Mouse (Mus musculus): Measurements from ENCODE around the gene Kcnf1. TPM values are rescaled to one million over a fixed set of nuclear protein-coding genes. Genes with fewer than 3 reads are reported as not detected.
A peak's percentile ranks its signal among the peaks of the same experiment; 100 is the strongest.

Kcnf1 gene
- polyA plus RNA-seq (2017; shearing (Covaris generic)), result 1 to 10 TPM in 1 of 2 experiments, under 1 TPM in 1; 0.57 to 1.2 TPM

DNA sequence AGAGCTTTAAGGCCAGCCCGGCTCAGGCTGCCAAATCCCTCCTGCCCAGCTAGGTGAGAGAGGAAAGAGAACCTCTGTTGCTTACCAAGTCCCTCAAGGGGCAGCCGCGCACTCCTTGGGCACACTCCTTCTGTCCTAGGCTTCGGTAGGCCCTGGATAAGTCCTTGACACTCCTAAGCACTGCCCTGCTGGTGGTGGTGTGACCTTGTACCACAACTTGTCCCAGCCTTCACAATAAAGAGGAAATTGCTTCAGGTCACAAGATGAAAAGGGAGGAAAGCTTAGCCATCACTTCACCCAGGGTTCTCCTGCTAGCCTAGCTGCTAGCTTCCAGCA, at the start of gene Kcnf1:
Gene Kcnf1, minus strand, starts transcription at position 132 of the 336 bp plus-strand sequence.
- ATAC-seq, result peak; percentile 13

- no peak for ATAC-seq
These were observed 48.3 kb upstream of the Kcnf1 start for GRCm38 (mm10) chr12:17225012-17225411.

GRCm38 (mm10) chr12:17223050-17223449, 46.4 kb upstream of the Kcnf1 start:
- no peak for ATAC-seq

GRCm38 (mm10) chr12:17221891-17222428, 45.3 kb upstream of the Kcnf1 start:
- no peak for ATAC-seq

GRCm38 (mm10) chr12:17220631-17221030, 43.9 kb upstream of the Kcnf1 start:
- ATAC-seq, result no peak

- ATAC-seq, result no peak
These were observed 42.4 kb upstream of the Kcnf1 start for GRCm38 (mm10) chr12:17219107-17219506.

DNA sequence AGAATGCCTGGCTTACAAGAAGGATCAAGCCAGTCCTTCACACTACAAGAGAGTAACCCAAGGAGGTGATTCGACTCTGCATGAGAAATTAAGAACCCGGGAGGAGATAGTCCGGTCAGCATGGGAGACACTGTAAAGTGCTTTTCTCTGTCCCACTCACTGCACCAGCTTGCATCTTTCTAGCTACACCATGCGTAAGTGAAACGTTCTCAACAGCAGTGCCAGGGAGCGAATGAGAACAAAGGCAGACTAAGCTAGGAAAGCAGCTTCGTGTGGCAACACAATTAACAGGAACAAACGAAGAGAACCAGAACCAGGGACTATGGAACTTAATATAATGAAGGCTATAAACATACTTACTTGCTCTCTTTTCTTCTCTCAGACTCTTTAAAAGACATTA, 41.7 kb upstream of the Kcnf1 start:
- no peak for ATAC-seq

- no peak for ATAC-seq
These were observed 39.1 kb upstream of the Kcnf1 start for GRCm38 (mm10) chr12:17215751-17216150.

DNA sequence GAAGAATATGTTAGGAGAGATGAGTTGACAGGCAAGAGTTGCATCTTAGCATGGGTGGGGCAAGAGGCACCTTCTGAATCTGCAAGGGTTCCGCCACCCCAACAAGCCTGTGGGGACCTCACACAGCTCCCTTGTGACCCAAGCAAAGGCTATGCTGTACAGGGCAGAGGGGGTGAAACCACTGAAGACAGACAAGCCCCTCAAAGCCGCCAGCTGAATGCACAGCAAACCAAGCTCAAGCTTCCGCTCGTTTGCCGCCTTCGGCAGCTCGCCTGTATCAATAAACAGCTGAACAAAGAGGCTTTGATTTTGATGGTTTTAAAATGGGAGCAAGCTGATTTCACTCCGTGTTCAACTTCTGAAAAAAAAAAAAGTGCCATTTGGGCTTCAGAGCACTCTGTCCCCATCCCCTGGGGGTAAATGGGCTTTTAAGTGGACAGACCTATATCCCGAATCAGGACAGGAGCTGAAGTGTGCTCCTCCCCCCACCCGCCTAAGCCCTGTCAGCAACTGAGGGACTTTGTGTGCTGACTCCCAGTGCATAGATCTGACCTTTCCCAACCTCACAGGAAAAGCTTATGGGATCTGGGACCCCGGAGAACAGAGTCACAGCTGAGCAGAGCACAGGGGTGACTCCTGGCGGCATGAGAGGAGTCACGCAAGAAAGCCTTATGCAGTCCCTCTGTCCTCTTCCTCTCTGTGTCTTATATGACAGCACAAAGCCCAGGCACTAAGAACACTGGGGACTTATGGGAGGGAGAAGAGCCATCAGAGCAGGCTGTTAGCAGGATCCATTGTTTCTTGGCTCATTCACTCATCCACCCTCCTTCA, 26.0 kb upstream of the Kcnf1 start:
- no peak for ATAC-seq

DNA sequence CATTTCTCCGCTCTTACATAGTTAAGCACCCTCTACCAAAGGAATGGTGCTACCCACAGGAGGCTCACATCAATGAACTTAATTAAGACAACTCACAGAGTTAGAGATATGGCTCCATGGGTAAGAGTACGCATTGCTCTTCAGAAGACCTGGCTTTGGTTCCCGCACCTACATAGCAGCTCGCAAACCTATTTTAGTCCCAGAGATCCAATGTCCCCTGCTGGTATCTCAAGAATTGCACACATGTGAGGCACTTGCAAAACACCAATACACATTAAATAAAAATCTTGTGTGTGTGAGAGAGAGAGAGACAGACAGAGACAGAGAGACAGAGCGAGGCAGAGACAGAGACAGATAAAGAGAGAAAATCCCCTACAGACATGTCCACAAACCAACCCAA, 21.9 kb upstream of the Kcnf1 start:
- no peak for ATAC-seq

- no peak for ATAC-seq
These were observed 17.5 kb upstream of the Kcnf1 start for GRCm38 (mm10) chr12:17194140-17194539.

DNA sequence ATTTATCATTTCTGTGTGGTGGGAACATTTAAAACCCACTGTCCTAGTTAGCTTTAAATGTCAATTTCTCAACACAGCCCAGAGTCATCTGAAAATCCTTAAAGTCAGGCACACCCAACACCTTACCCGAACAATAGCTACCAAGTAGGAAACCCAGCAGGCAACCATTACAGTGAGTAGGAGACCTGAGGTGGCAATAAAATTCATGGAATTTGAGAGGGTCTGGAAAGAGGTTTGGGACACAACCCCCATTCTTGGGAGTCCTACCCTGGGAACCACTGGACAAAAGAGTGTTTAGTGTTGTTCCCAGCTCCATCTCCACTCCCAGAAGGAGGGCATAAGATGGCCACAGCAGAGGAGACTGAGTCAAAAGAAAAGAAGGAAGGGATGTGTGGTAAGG, 16.6 kb upstream of the Kcnf1 start:
- no peak for ATAC-seq

- ATAC-seq, result no peak
These were observed 16.2 kb upstream of the Kcnf1 start for GRCm38 (mm10) chr12:17192887-17193286.

DNA sequence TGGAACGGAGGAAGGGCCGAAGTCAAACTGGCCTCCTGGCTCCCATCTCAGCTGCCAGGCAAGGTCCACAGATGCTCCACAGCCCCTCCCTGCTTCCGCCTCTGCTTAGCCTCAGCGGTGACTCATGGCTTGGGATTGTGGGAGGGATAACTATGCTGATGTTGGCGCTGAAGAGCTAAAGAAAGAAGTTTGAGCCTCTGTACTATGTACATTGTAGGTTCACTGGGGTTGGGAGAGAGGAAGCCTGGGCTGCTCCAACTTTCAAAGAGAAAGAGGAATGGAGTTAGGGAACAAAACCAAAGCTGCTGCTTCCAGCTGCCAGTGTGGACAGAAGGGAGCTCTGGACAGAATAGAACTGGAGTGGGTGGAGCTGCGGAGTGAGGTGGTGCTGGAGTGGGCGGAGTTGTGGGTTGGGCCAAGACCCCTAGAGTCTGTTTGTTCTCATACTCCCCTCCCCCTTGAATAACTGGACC, 7.7 kb upstream of the Kcnf1 start:
- ATAC-seq, result no peak

DNA sequence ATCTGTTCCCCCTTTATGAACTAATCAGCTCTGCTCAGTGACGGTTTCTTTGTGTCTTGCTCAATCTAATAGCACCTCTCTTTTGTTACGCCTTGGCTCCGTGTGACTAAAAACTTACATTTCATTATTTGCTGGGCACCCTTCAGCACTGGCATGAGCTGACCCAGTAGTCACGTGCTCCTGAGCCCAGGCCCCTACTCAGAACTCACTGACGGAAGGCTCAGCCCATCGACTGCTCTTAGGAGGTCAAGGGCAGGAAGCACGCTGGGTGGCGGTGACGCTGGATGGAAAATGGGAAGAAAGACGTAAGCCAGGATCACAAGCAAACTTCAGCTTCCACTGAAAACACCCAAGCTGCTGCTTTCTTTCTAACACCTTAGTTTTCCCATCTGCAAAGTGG, 7.1 kb upstream of the Kcnf1 start:
- no peak for ATAC-seq

DNA sequence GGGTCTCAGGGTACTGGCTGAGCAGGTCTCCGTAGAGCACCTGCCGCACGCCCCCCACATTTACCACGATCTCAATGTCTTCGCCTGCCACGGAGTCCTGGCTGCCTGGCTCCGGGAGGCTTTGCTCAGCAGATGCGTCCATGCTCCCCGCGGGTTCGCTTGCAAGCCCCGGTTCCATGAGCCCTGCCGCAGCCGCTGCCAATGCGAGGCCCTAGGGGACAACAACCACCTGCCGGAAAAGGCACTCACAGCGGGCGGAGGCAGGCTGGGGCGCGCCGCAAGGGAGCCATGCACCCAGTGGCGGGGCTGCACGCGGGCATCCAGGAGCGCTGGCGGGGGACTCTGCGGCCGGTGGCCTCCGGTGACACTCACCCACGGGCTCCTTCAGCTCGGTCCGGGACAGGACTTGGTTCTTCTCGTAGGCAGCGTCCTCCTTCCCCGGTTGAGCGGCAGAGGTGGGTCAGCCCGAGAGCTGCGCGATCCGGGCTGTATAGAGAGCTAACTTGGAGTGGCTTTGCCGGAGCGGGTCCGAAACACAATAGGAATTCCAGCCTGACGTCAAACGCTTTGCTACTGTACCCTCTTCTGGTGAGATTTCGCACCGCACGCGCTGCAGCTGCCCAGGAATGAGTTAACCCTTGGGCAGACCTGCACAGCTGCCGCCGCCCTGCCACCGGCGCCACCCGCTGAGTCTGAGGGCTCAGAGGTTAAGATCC, 489 bp downstream of the Kcnf1 start:
- peak; percentile 51 for ATAC-seq

DNA sequence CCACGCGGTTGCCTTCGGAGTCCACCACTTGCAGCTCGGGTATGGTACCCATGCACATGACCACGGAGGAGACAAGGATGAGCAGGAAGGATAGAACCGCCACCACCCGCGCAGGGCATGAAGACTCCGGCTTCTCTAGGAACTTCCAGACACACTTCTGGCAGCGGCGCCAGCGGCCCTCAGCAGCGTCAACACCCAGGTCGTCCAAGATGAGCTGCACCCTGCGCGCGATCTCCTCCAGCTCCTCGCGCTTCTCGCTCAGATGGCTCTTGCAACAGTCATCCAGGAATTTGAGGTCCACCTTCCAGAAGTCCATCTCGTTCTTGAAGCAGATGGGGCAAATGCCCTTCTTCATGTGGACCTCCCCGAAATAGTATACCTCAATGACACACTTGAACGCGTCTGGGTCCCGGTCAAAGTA, 1.1 kb downstream of the Kcnf1 start:
- ATAC-seq, result no peak

GRCm38 (mm10) chr12:17175124-17175523, 1.6 kb downstream of the Kcnf1 start:
- no peak for ATAC-seq

DNA sequence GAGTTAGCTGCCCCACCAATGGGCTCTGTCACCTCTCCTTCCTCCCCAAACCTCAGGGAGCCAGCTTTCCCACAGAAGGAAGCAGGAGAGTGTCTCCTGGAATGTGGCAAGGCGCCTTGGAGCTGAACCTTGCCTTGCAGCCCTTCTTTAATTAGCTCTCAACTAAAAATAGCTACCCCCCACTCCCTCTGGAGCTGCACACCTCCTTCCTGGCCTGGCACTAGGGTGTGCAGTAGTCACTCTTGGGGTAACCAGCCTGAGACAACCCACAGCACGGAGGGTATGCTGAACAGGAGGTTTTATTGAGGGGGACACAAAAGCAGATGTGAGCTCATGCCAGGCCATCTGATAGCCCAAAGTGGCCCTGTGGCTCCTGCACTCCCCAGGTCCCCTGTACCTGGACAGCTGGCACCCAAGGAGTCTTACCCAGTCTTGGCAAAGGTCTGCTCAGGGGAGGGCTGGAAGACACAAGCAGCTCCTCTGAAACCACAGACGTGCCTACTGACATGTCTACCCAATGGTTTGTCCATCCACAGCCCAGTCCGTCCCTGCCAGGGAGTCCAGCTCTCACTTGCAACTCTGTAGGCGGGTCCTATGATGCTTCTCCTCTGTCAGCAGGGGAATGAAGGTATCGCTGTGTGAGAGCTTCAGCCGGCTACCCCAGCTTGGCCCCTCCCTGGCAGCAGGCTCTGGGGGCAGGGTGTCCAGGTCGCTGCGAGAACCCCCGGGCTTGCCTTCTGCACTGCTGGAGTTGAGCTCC, 2.4 kb downstream of the Kcnf1 start:
- ATAC-seq, result no peak

GRCm38 (mm10) chr12:17170406-17170805, 6.3 kb downstream of the Kcnf1 start:
- no peak for ATAC-seq

- no peak for ATAC-seq
These were observed 10.6 kb downstream of the Kcnf1 start for GRCm38 (mm10) chr12:17166116-17166515.

DNA sequence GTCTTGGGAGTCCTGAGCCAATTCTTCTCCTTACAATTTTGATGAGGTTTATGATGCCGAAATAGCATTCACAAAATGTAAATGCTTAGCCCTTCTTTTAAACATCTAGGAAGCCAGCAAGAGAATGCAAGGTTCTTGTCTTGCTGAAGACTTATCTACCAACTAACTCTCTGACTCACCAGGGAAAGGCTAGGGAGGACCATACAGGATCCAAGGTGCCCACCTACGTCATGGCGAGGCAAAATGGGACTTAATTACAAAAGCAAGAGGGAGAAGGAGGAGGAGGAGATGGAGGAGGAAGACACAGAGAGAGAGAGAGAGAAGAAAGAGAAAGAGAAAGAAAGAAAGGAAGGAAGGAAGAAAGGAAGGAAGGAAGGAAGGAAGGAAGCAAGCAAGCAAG, 12.7 kb downstream of the Kcnf1 start:
- ATAC-seq, result no peak

DNA sequence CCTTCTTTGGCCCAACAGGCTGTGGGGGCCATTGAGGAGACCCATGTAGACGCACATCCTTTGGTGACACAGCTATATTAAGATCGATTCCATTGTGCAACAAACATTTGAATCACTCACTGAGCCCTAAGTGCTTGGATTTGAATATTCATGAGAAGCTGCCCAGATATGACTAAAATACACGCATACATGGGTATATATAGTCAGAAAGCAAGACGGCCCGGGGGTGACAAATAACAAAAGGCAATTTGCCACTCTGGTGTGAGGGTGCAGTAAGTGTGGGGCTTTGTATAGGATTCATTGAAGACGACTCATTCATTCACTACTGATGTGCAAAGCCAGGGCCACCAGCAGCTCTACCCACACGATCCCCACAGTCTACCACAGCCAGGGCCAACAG, 17.1 kb downstream of the Kcnf1 start:
- no peak for ATAC-seq
